Mouse (Mus musculus): ENCODE measurements around the gene Fam213a. TPM values are rescaled to one million over a fixed set of nuclear protein-coding genes. Genes with fewer than 3 reads are reported as not detected.

Fam213a gene
- 9.5 TPM for polyA plus RNA-seq (2017; shearing (Covaris generic))

GRCm38 (mm10) chr14:41013630-41014613 lies at the start of gene Fam213a:
Gene Fam213a (minus strand): TSS chr14:41013788.

GRCm38 (mm10) chr14:40966392-40966861 lies 47.2 kb downstream of the Fam213a start, which contains the start of gene Tspan14:
Gene Tspan14 (minus strand): TSS chr14:40966807.

Other genes starting within 250 kb of the Fam213a start
- 0.50 TPM for gene Sh2d4b, start 120.5 kb downstream of the Fam213a start, polyA plus RNA-seq (2017; shearing (Covaris generic))
- gene Tspan14, start 47.0 kb downstream of the Fam213a start, polyA plus RNA-seq (2017; shearing (Covaris generic)): 96.8 TPM
- not detected for gene Dydc2, start 55.4 kb upstream of the Fam213a start, polyA plus RNA-seq (2017; shearing (Covaris generic))
- gene Dydc1, start 59.1 kb upstream of the Fam213a start, polyA plus RNA-seq (2017; shearing (Covaris generic)): not detected
- gene Mat1a, start 91.2 kb upstream of the Fam213a start, polyA plus RNA-seq (2017; shearing (Covaris generic)): not detected
- gene Sftpa1, start 118.0 kb upstream of the Fam213a start, polyA plus RNA-seq (2017; shearing (Covaris generic)): not detected
- gene Mbl1, start 137.7 kb upstream of the Fam213a start, polyA plus RNA-seq (2017; shearing (Covaris generic)): not detected
- gene Sftpd, start 171.4 kb upstream of the Fam213a start, polyA plus RNA-seq (2017; shearing (Covaris generic)): not detected

Measured in CD4-positive, CD25-positive, alpha-beta regulatory T cell (primary cell).